Mouse (Mus musculus) brain, adult 2 months (tissue): ENCODE data around the gene BC067074.

Source experiments
- DNase-seq: peaks from one replicate; pipeline ENCODE4 v3.0.0; 2011; ENCODE audit warnings: low read depth, low spot score

Gene BC067074

GRCm38 (mm10) chr13:113321972-113322371 lies 29.0 kb downstream of the BC067074 start:
- peak; percentile 91 for DNase-seq

GRCm38 (mm10) chr13:113324241-113324640 lies 31.3 kb downstream of the BC067074 start:
- DNase-seq: peak; percentile 41

- DNase-seq: no peak
Measured at GRCm38 (mm10) chr13:113325678-113326077, 32.7 kb downstream of the BC067074 start.

- DNase-seq: no peak
Measured at GRCm38 (mm10) chr13:113332256-113332655, 39.3 kb downstream of the BC067074 start.

GRCm38 (mm10) chr13:113333374-113333773 lies 40.4 kb downstream of the BC067074 start:
- DNase-seq: no peak

GRCm38 (mm10) chr13:113333931-113334330 lies 41.0 kb downstream of the BC067074 start:
- DNase-seq: peak; percentile 58

- DNase-seq: no peak
Measured at GRCm38 (mm10) chr13:113334773-113335172, 41.8 kb downstream of the BC067074 start.

GRCm38 (mm10) chr13:113337223-113337858 lies 44.4 kb downstream of the BC067074 start:
- peak; percentile 81 for DNase-seq

- no peak for DNase-seq
Measured at GRCm38 (mm10) chr13:113340644-113341043, 47.7 kb downstream of the BC067074 start.

- no peak for DNase-seq
Measured at GRCm38 (mm10) chr13:113341161-113341560, 48.2 kb downstream of the BC067074 start.

GRCm38 (mm10) chr13:113342355-113342919 lies 49.5 kb downstream of the BC067074 start:
- DNase-seq: no peak

GRCm38 (mm10) chr13:113350743-113351430 lies 57.9 kb downstream of the BC067074 start:
- no peak for DNase-seq

- DNase-seq: no peak
Measured at GRCm38 (mm10) chr13:113353546-113353945, 60.6 kb downstream of the BC067074 start.

- no peak for DNase-seq
Measured at GRCm38 (mm10) chr13:113353955-113354354, 61.0 kb downstream of the BC067074 start.

GRCm38 (mm10) chr13:113355022-113355421 lies 62.1 kb downstream of the BC067074 start:
- DNase-seq: peak; percentile 22

- DNase-seq: peak; percentile 32
Measured at GRCm38 (mm10) chr13:113357438-113358144, 64.6 kb downstream of the BC067074 start.

GRCm38 (mm10) chr13:113359676-113360075 lies 66.7 kb downstream of the BC067074 start:
- DNase-seq: no peak

- no peak for DNase-seq
Measured at GRCm38 (mm10) chr13:113365976-113366375, 73.0 kb downstream of the BC067074 start.

GRCm38 (mm10) chr13:113368931-113369579 lies 76.1 kb downstream of the BC067074 start:
- DNase-seq: no peak

GRCm38 (mm10) chr13:113369622-113370021 lies 76.7 kb downstream of the BC067074 start:
- no peak for DNase-seq

GRCm38 (mm10) chr13:113373291-113374083 lies 80.5 kb downstream of the BC067074 start:
- no peak for DNase-seq
